Comparison of ENCODE assay signal across 8 mouse cellular contexts in genomic region chrX:152326996-152327688, GRCm38 (mm10). TPM values are rescaled to one million over a fixed set of nuclear protein-coding genes. Genes with fewer than 3 reads are reported as not detected.
DNase-seq lines count a peak whose midpoint lies in the region; ATAC-seq and TF ChIP-seq lines count a peak whose summit lies in the region.

TSS of gene Kantr (minus strand) at chrX:152327495.

- WGBS in hindbrain, embryonic 10.5 days: 14% methylated on average over 29 of the region's 29 CpGs
- WGBS in lung, embryonic 15.5 days: 7% methylated on average over 24 of the region's 29 CpGs
- WGBS in olfactory bulb, adult 2 months: 10% methylated on average over 29 of the region's 29 CpGs

- H3K4me2 ChIP-seq in lung, embryonic 15.5 days: peak within 1 kb of the TSS; percentile 64

- TF ChIP-seq CTCF in olfactory bulb, adult 2 months (IDR thresholded peaks at IDR 0.05; ENCODE audit: insufficient read depth, low read depth, low read length): no peak

- no peaks in the 10 kb centered on the region for H3K9me3 ChIP-seq in hindbrain, embryonic 10.5 days
- no peaks in the 10 kb centered on the region for H3K9me3 ChIP-seq in lung, embryonic 15.5 days

- peak within 1 kb of the TSS; percentile 53 for H3K9ac ChIP-seq in lung, embryonic 15.5 days

- 0 out of 2 replicates have a peak, but pooled peaks have one; percentile 32 for TF ChIP-seq POLR2A in olfactory bulb, adult 2 months (IDR thresholded peaks at IDR 0.05; ENCODE audit: insufficient read depth, low read depth, low read length)

- H3K4me3 ChIP-seq in hindbrain, embryonic 10.5 days: peak within 1 kb of the TSS; percentile 63
- peak within 1 kb of the TSS; percentile 58 for H3K4me3 ChIP-seq in lung, embryonic 15.5 days
- H3K4me3 ChIP-seq in olfactory bulb, adult 2 months (ENCODE audit: insufficient read depth, low read depth, low read length): peak within 1 kb of the TSS; percentile 49

- no peaks in the 10 kb centered on the region for H3K4me1 ChIP-seq in hindbrain, embryonic 10.5 days (replicated peaks)
- no peaks in the 10 kb centered on the region for H3K4me1 ChIP-seq in lung, embryonic 15.5 days
- H3K4me1 ChIP-seq in olfactory bulb, adult 2 months (ENCODE audit: control insufficient read depth, insufficient read depth, low read length): no peaks in the 10 kb centered on the region

- H3K27ac ChIP-seq in hindbrain, embryonic 10.5 days: peak within 1 kb of the TSS; percentile 84
- peak within 1 kb of the TSS; percentile 33; the same call in 1 of the 2 replicates for H3K27ac ChIP-seq in lung, embryonic 15.5 days
- no peak within 1 kb of the TSS for H3K27ac ChIP-seq in olfactory bulb, adult 2 months (ENCODE audit: insufficient read depth, low read depth, low read length)

- ATAC-seq in lung, embryonic 15.5 days (ENCODE audit: borderline replicate concordance, extremely low read depth, low FRiP score, low TSS enrichment): peak; percentile 98

- DNase-seq in R1 (ENCODE audit: low read depth, low spot score): peak; percentile 93
- DNase-seq in cerebellum, postnatal 10 days: peak; percentile 87 to 89
- peak; percentile 76 to 86 for DNase-seq in frontal cortex, adult 2 months (ENCODE audit: extremely low spot score in 1 of 2, low spot score in 1 of 2)
- peak; percentile 69 for DNase-seq in hindbrain, embryonic 10.5 days (ENCODE audit: low spot score)
- DNase-seq in layer of hippocampus, adult 9-10 months (ENCODE audit: low spot score): peak; percentile 65
- peak; percentile 82 for DNase-seq in thymus, postnatal 0 days (ENCODE audit: low spot score)

- no peaks in the 10 kb centered on the region for H3K36me3 ChIP-seq in hindbrain, embryonic 10.5 days
- H3K36me3 ChIP-seq in lung, embryonic 15.5 days: no peaks in the 10 kb centered on the region

- H3K27me3 ChIP-seq in hindbrain, embryonic 10.5 days (ENCODE audit: insufficient read depth, poor library complexity, severe bottlenecking): peaks cover 89% of the 10 kb centered on the region
- peaks cover 19% of the 10 kb centered on the region for H3K27me3 ChIP-seq in lung, embryonic 15.5 days

RNA-seq across cellular contexts. Expression of gene Kantr, which starts in this region (rescaled TPM):
- polyA plus RNA-seq in frontal cortex, adult 2 months (2012; rRNA removed): 31.2 and 38.7 TPM in 2 replicates
- 15.6 and 15.7 TPM in 2 replicates for polyA plus RNA-seq in hindbrain, embryonic 10.5 days (2016; fragmentation: Nextera tagmentation; extraction: Ambion mirVana)
- 11.0 and 12.0 TPM in 2 replicates for polyA plus RNA-seq in lung, embryonic 15.5 days (2015; fragmentation: Nextera tagmentation; extraction: Ambion mirVana)
- polyA plus RNA-seq in olfactory bulb, adult 2 months (2012; ENCODE audit: insufficient read depth, insufficient read length, low replicate concordance, missing spikeins): not detected in 2 replicates
- polyA plus RNA-seq in thymus, postnatal 0 days (2015; fragmentation: Nextera tagmentation; extraction: Ambion mirVana): 10.2 and 13.7 TPM in 2 replicates

Comparison
In these comparisons a context has a peak if more than half of its experiments do, and no peak if none do; other contexts are left out.
1. RNA of gene Kantr (polyA plus RNA-seq): 31.2 to 38.7 TPM in frontal cortex, adult 2 months, 15.6 to 15.7 TPM in hindbrain, embryonic 10.5 days, 10.2 to 13.7 TPM in thymus, postnatal 0 days and 11.0 to 12.0 TPM in lung, embryonic 15.5 days; not detected in olfactory bulb, adult 2 months; every median in the first group is over 10 times any median in the second.
2. Peak in every context shown above with its lines, with median percentiles within 50 percentile points of each other: DNase-seq and H3K4me3 ChIP-seq.